Mouse (Mus musculus): ENCODE data around the gene Hist1h4h. TPM values are rescaled to one million over a fixed set of nuclear protein-coding genes. Genes with fewer than 3 reads are reported as not detected.
A peak's percentile ranks its signal among the peaks of the same experiment; 100 is the strongest.

Gene Hist1h4h
- polyA plus RNA-seq, 1 experiment from 2014 or later: 8.5 TPM

DNA sequence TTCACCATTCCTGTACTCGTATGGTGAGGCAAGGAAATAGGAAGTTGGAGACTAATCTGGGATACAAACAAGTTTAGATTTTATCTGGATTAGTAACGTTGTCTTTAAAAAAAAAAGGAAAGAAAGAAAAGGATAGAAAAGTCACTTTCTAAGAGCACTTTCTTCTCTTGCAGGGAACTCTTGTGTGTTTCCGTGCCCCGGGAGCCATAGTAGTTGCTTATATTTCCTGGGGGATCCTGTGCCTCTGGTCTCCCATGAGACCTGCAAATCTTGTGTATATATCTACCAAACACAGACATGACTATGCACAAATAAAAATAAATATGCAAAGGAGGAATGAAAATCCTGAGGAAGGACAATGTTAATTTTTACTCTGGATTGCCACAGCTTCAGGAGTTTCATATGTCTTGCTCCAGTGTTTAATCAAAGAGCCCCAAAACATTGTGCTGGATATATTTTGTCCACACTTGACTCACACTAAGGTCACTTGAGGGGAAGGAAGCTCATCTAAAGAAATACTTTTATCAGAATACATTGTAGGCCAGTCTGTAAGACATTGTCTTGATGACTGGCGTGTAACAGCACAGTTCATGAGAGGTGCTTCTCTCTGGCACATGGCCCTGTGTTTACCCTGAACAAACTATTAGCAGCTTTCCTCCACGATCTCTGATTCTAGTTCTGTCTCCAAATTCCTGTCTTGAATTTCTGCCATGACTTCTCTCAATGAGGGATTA, 46.2 kb downstream of the Hist1h4h start:
- Histone ChIP-seq H3K4me3 (ENCODE audit: control insufficient read depth in 1 of 2, insufficient read depth in 1 of 2, low read depth in 1 of 2, low read length in 2 of 2) (peak overlapping the region in 1 of 2 experiments; percentile 44; a peak in 2 of 4 replicates), H3K9me3 (ENCODE audit: control insufficient read depth, low read length) (no peaks in the 10 kb centered on the region), H3K27ac (replicated peaks in 1 of 2; ENCODE audit: control insufficient read depth in 1 of 2, insufficient read depth in 1 of 2, low read depth in 2 of 2, low read length in 2 of 2) (peak overlapping the region; percentile 61 to 67; a peak in 3 of 4 replicates), H3K36me3 (ENCODE audit: control insufficient read depth, insufficient read depth, low read length) (no peaks in the 10 kb centered on the region), H3K27me3 (ENCODE audit: control insufficient read depth, insufficient read depth, low read length) (no peaks in the 10 kb centered on the region), H3K4me2 (ENCODE audit: low read length) (peak overlapping the region; percentile 70), H3K4me1 (ENCODE audit: control insufficient read depth in 2 of 2, insufficient read depth in 2 of 2, low read length in 2 of 2) (peaks cover 3 to 21% of the 10 kb centered on the region in 2 experiments), H3K9ac (ENCODE audit: low read length) (peak overlapping the region; percentile 79)
- WGBS: 64% methylated on average over 6 of the region's 6 CpGs
- ATAC-seq (ENCODE audit: insufficient number of reproducible peaks, insufficient read depth, low FRiP score, low read depth): no peak

DNA sequence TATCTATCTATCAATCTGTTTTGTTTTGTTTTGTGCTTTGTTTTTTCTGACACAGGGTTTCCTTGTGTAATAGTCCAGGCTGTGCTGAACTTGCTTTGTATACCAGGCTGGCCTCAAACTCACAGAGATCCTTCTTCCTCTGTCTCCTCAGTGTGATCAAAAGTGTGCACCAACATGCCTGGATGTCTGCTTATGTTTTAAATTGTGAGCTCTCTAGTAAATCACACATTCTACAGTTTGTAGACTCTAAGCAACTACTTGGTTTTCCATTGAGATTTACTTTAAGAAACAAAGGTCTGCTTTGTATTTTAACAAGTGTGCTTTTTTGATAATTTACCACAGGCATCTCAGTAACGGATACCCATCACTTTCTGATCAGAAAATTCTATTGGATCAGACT, 47.0 kb downstream of the Hist1h4h start:
- no peak overlapping the region for H3K4me2 ChIP-seq (ENCODE audit: low read length)
- 86% methylated on average over 1 of the region's 1 CpGs for WGBS
- H3K9me3 ChIP-seq (ENCODE audit: control insufficient read depth, low read length): no peaks in the 10 kb centered on the region
- no peaks in the 10 kb centered on the region for H3K27me3 ChIP-seq (ENCODE audit: control insufficient read depth, insufficient read depth, low read length)
- H3K4me1 ChIP-seq (ENCODE audit: control insufficient read depth in 2 of 2, insufficient read depth in 2 of 2, low read length in 2 of 2): peaks cover 3 to 24% of the 10 kb centered on the region in 2 experiments
- H3K4me3 ChIP-seq (ENCODE audit: control insufficient read depth in 1 of 2, insufficient read depth in 1 of 2, low read depth in 1 of 2, low read length in 2 of 2): no peak overlapping the region
- no peak for ATAC-seq (ENCODE audit: insufficient number of reproducible peaks, insufficient read depth, low FRiP score, low read depth)
- no peaks in the 10 kb centered on the region for H3K36me3 ChIP-seq (ENCODE audit: control insufficient read depth, insufficient read depth, low read length)
- H3K9ac ChIP-seq (ENCODE audit: low read length): no peak overlapping the region
- no peak overlapping the region for H3K27ac ChIP-seq (replicated peaks in 1 of 2; ENCODE audit: control insufficient read depth in 1 of 2, insufficient read depth in 1 of 2, low read depth in 2 of 2, low read length in 2 of 2)

Small RNA genes within 50 kb of the gene (microRNA-seq; reads per million reads assigned to microRNA genes)
- not detected for gene Gm44297
- not detected for gene Gm44359
- not detected for gene Gm44394
- not detected for gene n-TStga1

Other genes with a start within 250 kb of the Hist1h4h start
- gene Zfp322a, start 161.8 kb upstream of the Hist1h4h start, polyA plus RNA-seq (2014; fragmentation: Nextera tagmentation; extraction: Ambion mirVana): 39.5 and 41.0 TPM in 2 replicates
- 8.3 and 9.1 TPM in 2 replicates for gene Abt1, start 107.2 kb upstream of the Hist1h4h start, polyA plus RNA-seq (2014; fragmentation: Nextera tagmentation; extraction: Ambion mirVana)
- 1.7 and 1.9 TPM in 2 replicates for gene Btn1a1, start 65.1 kb upstream of the Hist1h4h start, polyA plus RNA-seq (2014; fragmentation: Nextera tagmentation; extraction: Ambion mirVana)
- 0.40 and 0.43 TPM in 2 replicates for gene Btn2a2, start 42.2 kb upstream of the Hist1h4h start, polyA plus RNA-seq (2014; fragmentation: Nextera tagmentation; extraction: Ambion mirVana)
- 3.8 and 5.4 TPM in 2 replicates for gene Hist1h2af, start 2.9 kb downstream of the Hist1h4h start, polyA plus RNA-seq (2014; fragmentation: Nextera tagmentation; extraction: Ambion mirVana)
- gene Hist1h3g, start 4.4 kb downstream of the Hist1h4h start, polyA plus RNA-seq (2014; fragmentation: Nextera tagmentation; extraction: Ambion mirVana): 3.0 and 4.3 TPM in 2 replicates
- 0.65 and 0.66 TPM in 2 replicates for gene Hist1h2bh, start 12.3 kb downstream of the Hist1h4h start, polyA plus RNA-seq (2014; fragmentation: Nextera tagmentation; extraction: Ambion mirVana)
- 0.65 and 0.72 TPM in 2 replicates for gene Hist1h3f, start 13.0 kb downstream of the Hist1h4h start, polyA plus RNA-seq (2014; fragmentation: Nextera tagmentation; extraction: Ambion mirVana)
- not detected in 2 replicates for gene Hist1h4f, start 20.6 kb downstream of the Hist1h4h start, polyA plus RNA-seq (2014; fragmentation: Nextera tagmentation; extraction: Ambion mirVana)
- gene Hist1h1d, start 22.2 kb downstream of the Hist1h4h start, polyA plus RNA-seq (2014; fragmentation: Nextera tagmentation; extraction: Ambion mirVana): 0.24 and 0.41 TPM in 2 replicates
- 2.0 TPM in 2 replicates for gene Hist1h3e, start 31.3 kb downstream of the Hist1h4h start, polyA plus RNA-seq (2014; fragmentation: Nextera tagmentation; extraction: Ambion mirVana)
- gene Hist1h2ae, start 40.2 kb downstream of the Hist1h4h start, polyA plus RNA-seq (2014; fragmentation: Nextera tagmentation; extraction: Ambion mirVana): 34.9 and 49.1 TPM in 2 replicates
- gene Hist1h2bg, start 40.3 kb downstream of the Hist1h4h start, polyA plus RNA-seq (2014; fragmentation: Nextera tagmentation; extraction: Ambion mirVana): 3.7 and 6.2 TPM in 2 replicates
- gene Hist1h2bf, start 43.1 kb downstream of the Hist1h4h start, polyA plus RNA-seq (2014; fragmentation: Nextera tagmentation; extraction: Ambion mirVana): 0.61 and 3.7 TPM in 2 replicates
- 0.44 and 0.53 TPM in 2 replicates for gene Hist1h2ad, start 43.3 kb downstream of the Hist1h4h start, polyA plus RNA-seq (2014; fragmentation: Nextera tagmentation; extraction: Ambion mirVana)
- gene Hist1h3d, start 44.7 kb downstream of the Hist1h4h start, polyA plus RNA-seq (2014; fragmentation: Nextera tagmentation; extraction: Ambion mirVana): 2.2 and 3.7 TPM in 2 replicates
- gene Hist1h4d, start 50.5 kb downstream of the Hist1h4h start, polyA plus RNA-seq (2014; fragmentation: Nextera tagmentation; extraction: Ambion mirVana): 38.6 and 49.0 TPM in 2 replicates
- gene Hist1h2be, start 90.1 kb downstream of the Hist1h4h start, polyA plus RNA-seq (2014; fragmentation: Nextera tagmentation; extraction: Ambion mirVana): 1.3 and 1.8 TPM in 2 replicates
- gene Hist1h1e, start 91.5 kb downstream of the Hist1h4h start, polyA plus RNA-seq (2014; fragmentation: Nextera tagmentation; extraction: Ambion mirVana): 8.7 and 10.0 TPM in 2 replicates
- gene Hist1h2ac, start 152.9 kb downstream of the Hist1h4h start, polyA plus RNA-seq (2014; fragmentation: Nextera tagmentation; extraction: Ambion mirVana): 0.46 and 0.65 TPM in 2 replicates
- gene Hist1h2bc, start 153.1 kb downstream of the Hist1h4h start, polyA plus RNA-seq (2014; fragmentation: Nextera tagmentation; extraction: Ambion mirVana): 51.9 and 57.5 TPM in 2 replicates
- 0.30 TPM in 1 of 2 replicates, not detected in the other for gene Hist1h1t, start 164.8 kb downstream of the Hist1h4h start, polyA plus RNA-seq (2014; fragmentation: Nextera tagmentation; extraction: Ambion mirVana)
- gene Hist1h4c, start 167.4 kb downstream of the Hist1h4h start, polyA plus RNA-seq (2014; fragmentation: Nextera tagmentation; extraction: Ambion mirVana): 2.2 and 3.2 TPM in 2 replicates
- 13.0 and 15.1 TPM in 2 replicates for gene Hfe, start 179.8 kb downstream of the Hist1h4h start, polyA plus RNA-seq (2014; fragmentation: Nextera tagmentation; extraction: Ambion mirVana)
- 36.9 and 43.9 TPM in 2 replicates for gene Hist1h1c, start 207.8 kb downstream of the Hist1h4h start, polyA plus RNA-seq (2014; fragmentation: Nextera tagmentation; extraction: Ambion mirVana)
- 2.5 and 2.7 TPM in 2 replicates for gene Hist1h3c, start 214.6 kb downstream of the Hist1h4h start, polyA plus RNA-seq (2014; fragmentation: Nextera tagmentation; extraction: Ambion mirVana)
- 1.7 and 2.3 TPM in 2 replicates for gene Hist1h2bb, start 215.7 kb downstream of the Hist1h4h start, polyA plus RNA-seq (2014; fragmentation: Nextera tagmentation; extraction: Ambion mirVana)
- gene Hist1h2ab, start 220.1 kb downstream of the Hist1h4h start, polyA plus RNA-seq (2014; fragmentation: Nextera tagmentation; extraction: Ambion mirVana): 14.5 and 14.6 TPM in 2 replicates
- gene Hist1h3b, start 221.2 kb downstream of the Hist1h4h start, polyA plus RNA-seq (2014; fragmentation: Nextera tagmentation; extraction: Ambion mirVana): 4.6 and 6.7 TPM in 2 replicates
- gene Hist1h4b, start 226.0 kb downstream of the Hist1h4h start, polyA plus RNA-seq (2014; fragmentation: Nextera tagmentation; extraction: Ambion mirVana): 0.63 TPM in 1 of 2 replicates, not detected in the other
- 1.1 TPM in 1 of 2 replicates, not detected in the other for gene Hist1h4a, start 230.2 kb downstream of the Hist1h4h start, polyA plus RNA-seq (2014; fragmentation: Nextera tagmentation; extraction: Ambion mirVana)
- 2.6 and 3.0 TPM in 2 replicates for gene Hist1h3a, start 231.3 kb downstream of the Hist1h4h start, polyA plus RNA-seq (2014; fragmentation: Nextera tagmentation; extraction: Ambion mirVana)
- gene Hist1h1a, start 232.6 kb downstream of the Hist1h4h start, polyA plus RNA-seq (2014; fragmentation: Nextera tagmentation; extraction: Ambion mirVana): 1.6 and 2.7 TPM in 2 replicates
- gene Trim38, start 238.9 kb downstream of the Hist1h4h start, polyA plus RNA-seq (2014; fragmentation: Nextera tagmentation; extraction: Ambion mirVana): not detected in 2 replicates